Mouse (Mus musculus) monocyte, adult 59 days (primary cell): ENCODE measurements around the gene 9130409I23Rik. TPM values are rescaled to one million over a fixed set of nuclear protein-coding genes. Genes with fewer than 3 reads are reported as not detected.

Experiments
- total RNA-seq, 2 experiments: library from RNA; stranded (reverse); gene quantifications; one replicate each; pipeline ENCODE4 v1.2.4; 2023

The 9130409I23Rik gene
- total RNA-seq, result not detected

DNA sequence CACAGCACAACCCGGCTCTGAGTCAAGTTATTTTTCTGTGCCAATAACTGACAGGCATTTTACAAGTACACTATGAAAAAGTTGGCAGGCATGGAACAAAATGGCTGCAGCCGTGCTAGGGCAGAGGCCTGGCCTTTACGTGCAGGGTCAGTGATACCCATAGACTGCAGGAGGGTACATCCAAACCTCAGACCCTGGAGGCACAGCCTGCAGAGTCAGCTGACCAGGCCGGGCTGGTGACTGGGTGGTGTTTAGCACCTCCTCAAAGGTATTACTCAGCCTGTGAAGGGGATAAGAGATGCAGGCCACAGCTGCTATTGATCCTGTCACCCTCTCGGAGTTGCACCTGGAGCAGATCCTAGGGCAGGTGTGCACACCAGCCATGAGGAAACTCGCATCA, at the start of gene 9130409I23Rik:
9130409I23Rik (plus strand) TSS at position 301 of the 400 bp plus-strand sequence.

GRCm38 (mm10) chr1:181020756-181021487, 30.1 kb upstream of the 9130409I23Rik start, which contains the start of gene Ephx1:
TSS of gene Ephx1 (minus strand) at chr1:181020904.

Other genes with a start within 250 kb of the 9130409I23Rik start
- gene H3f3a, start 237.3 kb upstream of the 9130409I23Rik start, total RNA-seq, result 1,000 to 10,000 TPM; 1,677 to 1,772 TPM
- 10 to 100 TPM; 60.1 to 61.2 TPM for gene Sde2, start 200.1 kb upstream of the 9130409I23Rik start, total RNA-seq
- not detected for gene Lefty2, start 158.1 kb upstream of the 9130409I23Rik start, total RNA-seq
- gene Pycr2, start 146.9 kb upstream of the 9130409I23Rik start, total RNA-seq, result 10 to 100 TPM; 17.2 to 18.5 TPM
- gene Lefty1, start 116.2 kb upstream of the 9130409I23Rik start, total RNA-seq, result 1 to 10 TPM in 1 of 2 experiments, under 1 TPM in 1; 0.79 to 1.1 TPM
- gene Tmem63a, start 108.9 kb upstream of the 9130409I23Rik start, total RNA-seq, result 10 to 100 TPM; 35.2 to 39.9 TPM
- 10 to 100 TPM; 22.5 to 26.0 TPM for gene Ephx1, start 30.3 kb upstream of the 9130409I23Rik start, total RNA-seq
- gene Nvl, start 93.0 kb downstream of the 9130409I23Rik start, total RNA-seq, result 10 to 100 TPM; 15.7 to 17.6 TPM
- gene Cnih4, start 93.5 kb downstream of the 9130409I23Rik start, total RNA-seq, result 10 to 100 TPM; 39.0 to 42.5 TPM
- gene Wdr26, start 160.8 kb downstream of the 9130409I23Rik start, total RNA-seq, result 100 to 1,000 TPM; 242 to 254 TPM